ENCODE assay signal across 8 mouse cellular contexts in genomic region chr8:111093865-111094718, GRCm38 (mm10). TPM values are rescaled to one million over a fixed set of nuclear protein-coding genes. Genes with fewer than 3 reads are reported as not detected.
DNase-seq lines count a peak whose midpoint lies in the region; ATAC-seq lines count a peak whose summit lies in the region.

Gene Pdpr, plus strand, starts transcription at chr8:111094630.

- no peaks in the 10 kb centered on the region for H3K36me3 ChIP-seq in hindbrain, embryonic 16.5 days (ENCODE audit: control insufficient read depth, insufficient read depth, low read length)
- H3K36me3 ChIP-seq in macrophage (ENCODE audit: inconsistent target) = no peaks in the 10 kb centered on the region

- peak within 1 kb of the TSS; percentile 74 for H3K9ac ChIP-seq in hindbrain, embryonic 16.5 days (ENCODE audit: low read depth, low read length)

- H3K4me2 ChIP-seq in hindbrain, embryonic 16.5 days (ENCODE audit: low read length) = peak within 1 kb of the TSS; percentile 76

- H3K27ac ChIP-seq in hindbrain, embryonic 16.5 days (ENCODE audit: low read depth, low read length) = peak within 1 kb of the TSS; percentile 69; the same call in 1 of the 2 replicates
- no peak within 1 kb of the TSS for H3K27ac ChIP-seq in macrophage

- DNase-seq in T-cell, adult 2 months (ENCODE audit: low spot score) = peak; percentile 94
- peak; percentile 92 to 97 for DNase-seq in cerebellum, postnatal 36 days
- peak; percentile 91 for DNase-seq in gastrocnemius, adult 18-20 months (ENCODE audit: low spot score)
- DNase-seq in left cerebral cortex, adult 18-20 months (ENCODE audit: low spot score in 2 of 2) = peak; percentile 83 to 92
- DNase-seq in right cerebral cortex, adult 18-20 months = peak; percentile 92
- DNase-seq in urinary bladder, postnatal 10 days (ENCODE audit: low spot score) = peak; percentile 72

- ATAC-seq in hindbrain, embryonic 16.5 days = peak; percentile 94

- peak within 1 kb of the TSS; percentile 65 for H3K4me3 ChIP-seq in hindbrain, embryonic 16.5 days (ENCODE audit: low read length)
- H3K4me3 ChIP-seq in macrophage (ENCODE audit: inconsistent target) = peak within 1 kb of the TSS; percentile 33

- peaks cover 36% of the 10 kb centered on the region; the same call in 1 of the 2 replicates for H3K79me2 ChIP-seq in macrophage (ENCODE audit: inconsistent target)

- peaks cover 8% of the 10 kb centered on the region for H3K4me1 ChIP-seq in hindbrain, embryonic 16.5 days (ENCODE audit: control insufficient read depth, insufficient read depth, low read depth, low read length)

- WGBS in hindbrain, embryonic 16.5 days = 7% methylated on average over 39 of the region's 72 CpGs
- WGBS in macrophage (ENCODE audit: missing documents) = 12% methylated on average over 35 of the region's 72 CpGs

- no peaks in the 10 kb centered on the region for H3K9me3 ChIP-seq in hindbrain, embryonic 16.5 days (ENCODE audit: control insufficient read depth, low read length)

- no peaks in the 10 kb centered on the region for H3K27me3 ChIP-seq in hindbrain, embryonic 16.5 days (replicated peaks; ENCODE audit: control insufficient read depth, insufficient read depth, low read length)

RNA-seq across cellular contexts. Expression of gene Pdpr, which starts in this region (rescaled TPM):
- total RNA-seq in gastrocnemius, adult 18-20 months (2021) = 100 to 1,000 TPM; 115 to 127 TPM
- polyA plus RNA-seq in hindbrain, embryonic 16.5 days (2015; fragmentation: Nextera tagmentation; extraction: Ambion mirVana) = 9.5 and 10.5 TPM in 2 replicates
- total RNA-seq in left cerebral cortex, adult 18-20 months (2021) = 10 to 100 TPM; 28.0 to 29.3 TPM
- 10 to 100 TPM in 15 of 26 experiments, 1 to 10 TPM in 11; 1.7 to 26.2 (median 10.9) TPM for total RNA-seq in macrophage (2018; cell fraction: chromatin; rRNA removed)
- total RNA-seq in macrophage (2018; cell fraction: cytosol; rRNA removed) = 10 to 100 TPM in 24 of 26 experiments, 1 to 10 TPM in 2; 7.6 to 22.6 (median 13.8) TPM
- total RNA-seq in macrophage (2018; cell fraction: nucleus; rRNA removed) = 10 to 100 TPM in 18 of 26 experiments, 1 to 10 TPM in 8; 4.9 to 25.3 (median 13.3) TPM
- polyA plus RNA-seq in macrophage (2018) = 4.9 to 9.3 TPM (median 8.4 TPM) in 3 replicates
